Mouse (Mus musculus): ENCODE results near the gene Leng1. TPM values are rescaled to one million over a fixed set of nuclear protein-coding genes. Genes with fewer than 3 reads are reported as not detected.
A peak's percentile ranks its signal among the peaks of the same experiment; 100 is the strongest.

Leng1 gene
- polyA plus RNA-seq, 1 experiment from 2014 or later: 17.8 TPM

DNA sequence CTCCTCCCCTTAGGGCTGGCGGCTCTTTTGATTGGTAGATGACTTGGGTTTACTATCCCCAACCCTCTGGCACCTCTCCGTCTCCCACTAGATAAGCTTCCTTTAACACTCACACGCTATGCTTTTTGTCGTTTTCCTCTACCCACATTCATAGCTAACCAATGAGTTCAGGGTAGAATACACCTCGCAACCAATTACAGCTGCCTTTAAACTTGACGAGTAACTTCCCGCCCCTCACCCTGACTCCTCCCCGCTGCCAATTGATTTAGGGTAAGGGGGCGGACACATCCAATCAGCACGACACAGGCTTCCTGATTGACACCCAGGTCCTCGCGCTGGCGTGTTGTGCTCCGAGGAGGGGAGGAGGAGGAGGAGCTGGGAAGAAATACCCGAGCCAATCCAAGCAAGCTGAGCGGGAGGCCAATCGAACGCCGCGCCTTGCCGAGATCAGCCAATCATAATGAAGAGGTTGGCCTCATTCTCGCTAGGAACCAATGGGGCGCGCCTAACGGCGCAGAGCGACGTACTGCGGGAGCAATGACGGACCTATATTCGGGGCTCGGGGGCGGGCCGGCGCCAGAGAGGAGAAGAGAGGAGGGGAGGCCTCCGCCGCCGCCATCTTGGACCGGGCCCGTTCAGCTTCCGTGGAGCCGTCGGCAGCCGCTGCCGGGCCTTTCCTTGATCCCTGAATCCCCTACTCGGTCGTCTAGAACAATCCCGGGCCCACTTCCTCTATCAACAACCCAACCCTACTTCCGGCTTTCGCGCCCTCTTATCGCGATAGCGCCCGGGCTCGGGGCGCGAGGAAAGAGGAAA, 20.8 kb downstream of the Leng1 start, which contains the start of gene Cnot3:
TSS of gene Cnot3 (plus strand) at position 597 of the 816 bp plus-strand sequence.
- Histone ChIP-seq H3K4me1 (peaks cover 38% of the 10 kb centered on the region), H3K9me3 (no peaks in the 10 kb centered on the region), H3K36me3 (replicated peaks) (peaks cover 61% of the 10 kb centered on the region), H3K27me3 (replicated peaks; ENCODE audit: low read depth, poor library complexity, severe bottlenecking) (no peaks in the 10 kb centered on the region), H3K27ac (replicated peaks) (peak within 1 kb of the TSS; percentile 97), H3K4me3 (peak within 1 kb of the TSS; percentile 98)
- peak; percentile 98 for DNase-seq (ENCODE audit: low spot score)
- WGBS: under 1% methylated on average over 58 of the region's 58 CpGs

DNA sequence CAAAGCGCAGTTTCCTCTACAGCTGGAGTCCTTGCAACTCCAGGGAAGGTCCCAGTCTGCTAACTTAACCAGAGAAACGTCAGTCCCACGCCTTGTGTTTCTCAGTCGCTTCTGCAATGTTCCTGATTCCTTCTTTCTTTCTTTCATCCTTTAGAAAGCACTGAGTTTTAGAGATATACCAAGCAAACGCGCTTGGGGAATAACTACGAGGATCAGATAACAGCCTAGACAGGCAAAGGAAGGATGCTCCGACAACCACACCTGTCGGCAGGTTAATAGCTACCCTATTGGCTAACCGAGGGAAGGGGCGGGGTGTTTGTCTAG, 21.3 kb downstream of the Leng1 start:
- WGBS: 1% methylated on average over 11 of the region's 11 CpGs
- H3K36me3 ChIP-seq (replicated peaks): peaks cover 61% of the 10 kb centered on the region
- DNase-seq (ENCODE audit: low spot score): no peak

GRCm38 (mm10) chr7:3643843-3644242, 21.8 kb downstream of the Leng1 start:
- WGBS: 24% methylated on average over 9 of the region's 9 CpGs
- DNase-seq (ENCODE audit: low spot score): no peak
- Histone ChIP-seq H3K36me3 (replicated peaks) (peaks cover 61% of the 10 kb centered on the region), H3K27ac (replicated peaks) (0 out of 2 replicates have a peak overlapping the region, but pooled peaks have one; percentile 26), H3K9me3 (no peaks in the 10 kb centered on the region), H3K4me1 (peaks cover 37% of the 10 kb centered on the region), H3K4me3 (peak overlapping the region; percentile 98), H3K27me3 (replicated peaks; ENCODE audit: low read depth, poor library complexity, severe bottlenecking) (no peaks in the 10 kb centered on the region)

More for the DNA sequence above, 21.3 kb downstream of the Leng1 start:
- H3K9me3 ChIP-seq: no peaks in the 10 kb centered on the region
- peak overlapping the region; percentile 98 for H3K4me3 ChIP-seq
- H3K27me3 ChIP-seq (replicated peaks; ENCODE audit: low read depth, poor library complexity, severe bottlenecking): no peaks in the 10 kb centered on the region
- H3K4me1 ChIP-seq: peaks cover 38% of the 10 kb centered on the region
- H3K27ac ChIP-seq (replicated peaks): peak overlapping the region; percentile 26; the same call in 1 of the 2 replicates

- DNase-seq (ENCODE audit: low spot score): no peak
- no peak overlapping the region for H3K27ac ChIP-seq (replicated peaks)
- peaks cover 61% of the 10 kb centered on the region for H3K36me3 ChIP-seq (replicated peaks)
- no peaks in the 10 kb centered on the region for H3K9me3 ChIP-seq
- peak overlapping the region; percentile 98; the same call in 1 of the 2 replicates for H3K4me3 ChIP-seq
- no peaks in the 10 kb centered on the region for H3K27me3 ChIP-seq (replicated peaks; ENCODE audit: low read depth, poor library complexity, severe bottlenecking)
- peaks cover 32% of the 10 kb centered on the region for H3K4me1 ChIP-seq
- 75% methylated on average over 5 of the region's 5 CpGs for WGBS
Observed at GRCm38 (mm10) chr7:3643412-3643811, 22.2 kb downstream of the Leng1 start.

DNA sequence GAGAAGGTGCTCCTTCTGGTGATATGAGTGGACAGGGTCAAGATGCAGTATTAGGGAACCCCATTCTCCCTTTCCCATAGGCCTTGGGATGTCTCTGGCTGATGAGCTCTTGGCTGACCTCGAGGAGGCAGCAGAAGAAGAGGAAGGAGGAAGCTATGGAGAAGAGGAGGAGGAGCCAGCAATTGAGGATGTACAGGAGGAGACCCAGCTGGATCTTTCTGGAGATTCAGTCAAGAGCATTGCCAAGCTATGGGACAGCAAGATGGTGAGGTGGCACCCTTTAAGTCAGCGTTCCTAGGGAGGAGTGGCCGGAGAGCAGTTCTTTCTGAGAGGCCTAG, 35.2 kb downstream of the Leng1 start:
- Histone ChIP-seq H3K9me3 (no peaks in the 10 kb centered on the region), H3K27me3 (replicated peaks; ENCODE audit: low read depth, poor library complexity, severe bottlenecking) (no peaks in the 10 kb centered on the region), H3K4me1 (peaks cover 19% of the 10 kb centered on the region), H3K4me3 (peak overlapping the region; percentile 74), H3K27ac (replicated peaks) (peak overlapping the region; percentile 87; the same call in 1 of the 2 replicates), H3K36me3 (replicated peaks) (peaks cover 58% of the 10 kb centered on the region)
- 64% methylated on average over 3 of the region's 3 CpGs for WGBS
- no peak for DNase-seq (ENCODE audit: low spot score)

DNA sequence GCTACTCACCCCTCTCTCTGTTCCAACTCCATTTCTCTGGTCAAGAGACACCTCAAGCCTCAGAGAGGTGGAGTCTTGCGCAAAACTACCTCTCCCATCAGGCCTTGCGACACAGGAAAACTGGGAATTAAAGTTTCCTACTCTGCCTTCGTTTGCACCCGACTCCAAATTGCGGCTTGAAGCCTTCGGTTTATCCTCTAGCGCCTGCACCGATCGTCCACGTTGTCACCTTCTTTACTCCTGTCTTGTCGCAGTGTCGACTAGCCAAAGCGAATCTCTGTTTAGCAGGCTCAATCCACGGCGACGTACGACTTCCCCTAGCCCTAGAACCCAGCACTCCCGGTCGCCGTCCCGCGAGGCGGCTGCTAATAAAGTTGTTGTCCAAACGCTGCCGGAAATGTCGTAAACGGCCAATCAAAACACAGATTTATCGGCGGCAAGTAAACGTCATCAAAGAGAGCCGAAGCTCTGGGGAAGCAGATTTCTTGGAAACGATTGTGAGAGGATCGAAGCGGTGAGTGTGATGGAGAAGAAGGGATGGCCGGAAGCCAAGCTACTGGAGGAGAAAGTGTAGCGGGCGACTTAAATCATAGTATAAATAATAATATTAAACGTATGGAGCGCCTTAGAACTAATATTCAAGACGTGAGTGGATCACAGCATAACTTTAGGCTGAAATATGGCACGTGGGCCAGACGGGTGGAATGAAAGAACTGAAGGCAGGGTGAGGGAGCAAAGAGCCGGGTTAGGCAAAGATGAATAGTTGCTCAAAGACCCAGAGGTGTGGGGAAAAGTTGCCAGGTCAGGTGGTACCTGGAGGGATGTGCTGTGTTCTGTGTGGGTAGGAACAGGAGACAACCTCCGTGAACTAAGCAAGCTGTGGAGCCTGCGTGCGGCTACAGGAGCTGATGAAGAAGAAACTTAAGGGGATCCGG, 35.8 kb downstream of the Leng1 start, which contains the start of the genes Tfpt and Prpf31:
TSS of gene Tfpt (minus strand) at position 387 of the 935 bp plus-strand sequence.
TSS of gene Prpf31 (plus strand) at position 443 of the 935 bp plus-strand sequence.
- peaks cover 58% of the 10 kb centered on the region for H3K36me3 ChIP-seq (replicated peaks)
- peaks cover 19% of the 10 kb centered on the region for H3K4me1 ChIP-seq
- peak; percentile 93 for DNase-seq (ENCODE audit: low spot score)
- WGBS: 1% methylated on average over 47 of the region's 47 CpGs
- peak within 1 kb of the TSS; percentile 87 for H3K27ac ChIP-seq (replicated peaks)
- peak within 1 kb of the TSS; percentile 74 for H3K4me3 ChIP-seq
- H3K9me3 ChIP-seq: no peaks in the 10 kb centered on the region
- H3K27me3 ChIP-seq (replicated peaks; ENCODE audit: low read depth, poor library complexity, severe bottlenecking): no peaks in the 10 kb centered on the region

DNA sequence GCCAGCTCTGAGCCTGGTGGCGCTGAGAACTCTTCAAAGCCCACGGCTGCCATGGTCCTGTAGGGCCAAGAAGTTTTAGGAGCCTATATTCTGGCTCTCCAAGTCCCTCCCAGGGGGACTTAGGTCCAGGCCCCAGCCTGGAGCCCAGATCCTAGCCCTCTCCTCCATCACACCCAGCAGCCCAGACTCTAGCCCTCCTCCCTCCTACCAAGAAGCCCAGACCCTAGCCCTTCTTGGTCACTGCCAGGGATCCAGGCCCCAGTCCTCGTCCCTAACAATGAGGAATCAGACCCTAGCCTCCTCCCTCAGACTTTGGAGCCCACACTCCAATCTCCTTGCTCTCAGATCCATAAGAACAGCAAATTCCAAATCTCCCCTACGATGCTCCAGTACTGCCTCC, 36.6 kb downstream of the Leng1 start:
- no peaks in the 10 kb centered on the region for H3K27me3 ChIP-seq (replicated peaks; ENCODE audit: low read depth, poor library complexity, severe bottlenecking)
- no peak for DNase-seq (ENCODE audit: low spot score)
- H3K27ac ChIP-seq (replicated peaks): peak overlapping the region; percentile 87
- H3K4me1 ChIP-seq: peaks cover 19% of the 10 kb centered on the region
- WGBS: 32% methylated on average over 4 of the region's 4 CpGs
- peaks cover 58% of the 10 kb centered on the region for H3K36me3 ChIP-seq (replicated peaks)
- H3K9me3 ChIP-seq: no peaks in the 10 kb centered on the region
- H3K4me3 ChIP-seq: peak overlapping the region; percentile 74

- WGBS: 2% methylated on average over 32 of the region's 32 CpGs
- peaks cover 6% of the 10 kb centered on the region for H3K4me1 ChIP-seq
- H3K27ac ChIP-seq (replicated peaks): peak within 1 kb of the TSS; percentile 84
Observed at GRCm38 (mm10) chr7:3617242-3617995, 48.2 kb downstream of the Leng1 start, which contains the start of gene Ndufa3. Ndufa3 (plus strand) TSS chr7:3617373.

DNA sequence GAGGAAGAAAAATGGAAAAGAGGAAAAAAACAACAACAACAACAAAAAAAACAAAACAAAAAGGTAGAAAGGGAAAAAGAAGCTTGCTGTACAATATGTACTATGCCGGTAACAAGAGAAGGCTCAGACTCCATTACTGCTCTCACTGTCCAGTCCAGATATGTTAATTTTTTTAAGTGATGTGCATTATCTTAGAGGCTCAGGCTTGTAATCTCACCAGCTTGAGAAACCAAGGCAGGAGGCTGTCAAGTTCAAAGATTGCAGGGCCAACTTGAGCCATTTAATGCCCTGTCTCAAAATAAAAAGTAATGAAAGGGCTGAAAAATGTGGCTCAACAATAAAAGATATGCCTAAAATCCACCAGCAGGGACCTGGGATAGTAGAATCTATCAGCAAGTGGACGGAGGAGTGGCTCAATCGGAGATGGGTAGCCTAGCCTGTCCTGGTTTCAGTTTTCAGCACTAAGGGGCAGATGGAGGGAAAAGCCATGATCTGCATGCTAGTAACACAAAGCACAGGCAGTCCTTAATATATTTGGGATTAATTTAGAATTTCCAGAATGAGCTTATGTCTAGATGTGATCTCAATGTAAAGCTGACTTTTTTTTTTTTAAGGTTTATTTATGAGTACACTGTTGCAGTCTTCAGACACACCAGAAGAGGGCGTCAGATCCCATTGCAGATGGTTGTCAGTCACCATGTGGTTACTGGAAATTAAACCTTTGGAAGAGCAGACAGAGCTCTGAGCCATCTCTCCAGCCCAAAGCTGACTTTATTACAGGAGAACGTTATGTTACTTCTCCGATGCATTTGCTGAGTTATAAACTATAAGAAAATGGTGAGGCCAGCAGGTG, 49.0 kb downstream of the Leng1 start:
- Histone ChIP-seq H3K9me3 (no peaks in the 10 kb centered on the region), H3K4me3 (peak overlapping the region; percentile 86), H3K36me3 (replicated peaks) (peaks cover 31% of the 10 kb centered on the region), H3K4me1 (peaks cover 6% of the 10 kb centered on the region), H3K27me3 (replicated peaks; ENCODE audit: low read depth, poor library complexity, severe bottlenecking) (no peaks in the 10 kb centered on the region), H3K27ac (replicated peaks) (no peak overlapping the region)
- no peak for DNase-seq (ENCODE audit: low spot score)
- 43% methylated on average over 6 of the region's 6 CpGs for WGBS

More at GRCm38 (mm10) chr7:3617242-3617995, 48.2 kb downstream of the Leng1 start, which contains the start of gene Ndufa3:
- DNase-seq (ENCODE audit: low spot score): peak; percentile 89
- Histone ChIP-seq H3K9me3 (no peaks in the 10 kb centered on the region), H3K36me3 (replicated peaks) (peaks cover 38% of the 10 kb centered on the region), H3K4me3 (peak within 1 kb of the TSS; percentile 86), H3K27me3 (replicated peaks; ENCODE audit: low read depth, poor library complexity, severe bottlenecking) (no peaks in the 10 kb centered on the region)

DNA sequence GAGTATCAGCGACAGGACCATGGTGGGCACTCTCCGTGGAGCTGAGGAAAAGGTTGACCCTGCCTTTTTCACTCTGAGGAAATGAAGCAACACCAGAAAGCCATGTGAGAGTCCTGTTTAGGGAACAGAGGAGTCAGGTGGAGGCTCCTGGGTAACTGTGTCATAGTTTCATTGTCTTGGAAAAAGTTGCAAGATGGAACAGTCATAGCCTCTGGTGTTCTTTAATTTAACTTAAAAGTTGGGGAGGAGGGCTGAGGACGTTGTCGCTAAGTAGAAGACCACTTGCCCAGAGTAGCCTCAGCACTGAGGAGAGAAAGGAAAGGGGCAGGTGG, 49.6 kb downstream of the Leng1 start, which contains the start of gene Oscar:
TSS of gene Oscar (minus strand) at position 101 of the 332 bp plus-strand sequence.
- 82% methylated on average over 4 of the region's 4 CpGs for WGBS
- H3K27me3 ChIP-seq (replicated peaks; ENCODE audit: low read depth, poor library complexity, severe bottlenecking): no peaks in the 10 kb centered on the region
- no peaks in the 10 kb centered on the region for H3K9me3 ChIP-seq
- no peak for DNase-seq (ENCODE audit: low spot score)
- peak within 1 kb of the TSS; percentile 86 for H3K4me3 ChIP-seq
- H3K27ac ChIP-seq (replicated peaks): no peak within 1 kb of the TSS
- peaks cover 25% of the 10 kb centered on the region for H3K36me3 ChIP-seq (replicated peaks)
- H3K4me1 ChIP-seq: peaks cover 6% of the 10 kb centered on the region

- no peak overlapping the region for H3K4me3 ChIP-seq
- WGBS: 79% methylated on average over 3 of the region's 3 CpGs
- H3K4me1 ChIP-seq: peaks cover 6% of the 10 kb centered on the region
- no peak overlapping the region for H3K27ac ChIP-seq (replicated peaks)
- DNase-seq (ENCODE audit: low spot score): no peak
- no peaks in the 10 kb centered on the region for H3K27me3 ChIP-seq (replicated peaks; ENCODE audit: low read depth, poor library complexity, severe bottlenecking)
- H3K9me3 ChIP-seq: no peaks in the 10 kb centered on the region
- peaks cover 5% of the 10 kb centered on the region for H3K36me3 ChIP-seq (replicated peaks)
Observed at GRCm38 (mm10) chr7:3614021-3614420, 51.6 kb downstream of the Leng1 start.

Measured in embryonic facial prominence, embryonic 10.5 days (tissue).